Mouse (Mus musculus): ENCODE measurements at regions not wholly inside any gene's neighbourhood (a gene's known extent, or its start where the extent isn't known, plus 50 kb on each side); places are given as distances from the start of the nearest gene placed in this dataset.
"Not testable (repeated sequence)": the region's sequence is repeated elsewhere in the genome, so short reads cannot be mapped to it uniquely, and the experiment has no call there.

DNA sequence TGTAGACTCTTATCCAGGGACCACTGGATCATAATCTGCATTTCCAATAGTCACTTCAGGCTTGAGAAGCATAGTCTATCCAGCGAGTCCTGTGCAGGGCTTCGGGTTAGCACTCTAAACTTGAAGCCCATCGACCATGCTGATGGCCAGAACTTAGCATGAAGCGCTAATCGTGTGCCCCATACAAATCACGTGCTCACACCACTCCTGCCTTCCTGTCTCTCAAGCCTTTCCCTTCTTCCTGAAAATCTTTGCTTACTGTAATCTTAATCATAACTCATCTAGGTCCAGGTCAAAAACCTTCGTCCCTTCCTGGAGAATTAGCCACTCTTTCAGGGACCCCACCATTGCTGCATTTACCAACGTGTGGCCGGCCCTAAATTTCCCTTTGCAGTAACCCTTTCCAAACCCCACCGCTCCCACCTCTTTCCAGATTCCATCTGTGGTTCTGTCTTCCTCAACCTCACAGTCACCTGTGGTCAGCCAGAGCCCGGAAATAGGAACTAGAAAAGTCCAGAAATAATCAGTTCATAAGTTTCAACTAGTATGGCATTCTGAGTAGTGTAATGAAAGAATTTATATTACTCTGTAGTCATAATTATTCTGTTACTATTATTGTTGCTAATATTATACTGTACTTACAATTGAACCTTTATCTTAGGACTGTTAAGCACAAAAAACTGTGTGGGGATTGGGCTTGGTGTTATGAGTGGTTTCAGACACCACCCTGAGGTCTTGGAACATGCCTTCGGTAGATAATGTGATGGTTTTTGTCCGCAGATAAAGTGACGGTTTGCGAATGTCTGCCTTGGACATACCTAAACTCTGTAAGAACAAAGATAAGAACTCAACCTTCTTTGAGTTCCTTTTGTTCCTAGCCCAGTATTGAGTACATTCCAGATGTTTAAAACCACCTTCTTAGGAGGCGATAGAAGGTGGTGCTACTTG, 57.3 kb upstream of the Slc1a3 start:
- DNase-seq (ENCODE audit: low spot score in 2 of 2): no peak

DNA sequence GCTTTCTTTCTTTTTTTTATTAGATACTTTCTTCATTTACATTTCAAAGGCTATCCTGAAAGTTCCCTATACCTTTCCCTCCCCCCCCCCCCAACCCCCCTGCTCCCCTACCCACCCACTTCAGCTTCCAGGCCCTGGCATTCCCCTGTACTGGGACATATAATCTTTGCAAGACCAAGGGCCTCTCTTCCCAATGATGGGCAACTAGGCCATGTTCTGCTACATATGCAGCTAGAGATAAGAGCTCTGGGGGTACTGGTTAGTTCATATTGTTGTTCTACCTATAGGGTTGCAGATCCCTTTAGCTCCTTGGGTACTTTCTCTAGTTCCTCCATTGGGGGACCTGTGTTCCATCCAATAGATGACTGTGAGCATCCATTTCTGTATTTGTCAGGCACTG, 55.6 kb upstream of the Slc1a3 start:
- DNase-seq (ENCODE audit: low spot score in 2 of 2): not testable (repeated sequence)

DNA sequence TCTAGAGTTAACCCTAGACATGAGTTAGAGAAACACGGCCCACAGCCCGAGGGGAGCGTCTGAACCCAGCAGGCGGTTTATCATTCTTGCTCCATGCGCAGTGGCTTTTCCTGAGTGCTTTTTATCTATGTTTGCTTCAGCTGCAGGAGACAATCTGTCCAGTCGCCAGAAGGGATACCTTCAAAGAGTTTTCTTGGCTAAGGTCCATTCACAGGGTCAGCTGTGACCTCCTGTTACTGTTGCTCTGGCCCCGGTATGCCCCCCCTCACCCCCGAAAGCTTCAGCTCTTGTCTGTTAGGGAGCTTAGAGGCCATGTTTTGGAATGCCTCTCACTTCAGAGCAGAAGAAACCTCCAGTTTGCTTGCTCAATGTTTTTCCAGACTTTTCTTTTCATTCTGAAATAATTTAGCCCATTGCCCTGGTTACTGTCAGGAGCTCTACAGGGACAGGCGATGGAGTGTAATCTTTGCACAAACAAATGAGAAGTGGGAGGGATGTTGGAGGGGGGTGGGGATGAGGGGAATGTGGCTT, 51.2 kb upstream of the Slc1a3 start:
- no peak for DNase-seq (ENCODE audit: low spot score in 2 of 2)

DNA sequence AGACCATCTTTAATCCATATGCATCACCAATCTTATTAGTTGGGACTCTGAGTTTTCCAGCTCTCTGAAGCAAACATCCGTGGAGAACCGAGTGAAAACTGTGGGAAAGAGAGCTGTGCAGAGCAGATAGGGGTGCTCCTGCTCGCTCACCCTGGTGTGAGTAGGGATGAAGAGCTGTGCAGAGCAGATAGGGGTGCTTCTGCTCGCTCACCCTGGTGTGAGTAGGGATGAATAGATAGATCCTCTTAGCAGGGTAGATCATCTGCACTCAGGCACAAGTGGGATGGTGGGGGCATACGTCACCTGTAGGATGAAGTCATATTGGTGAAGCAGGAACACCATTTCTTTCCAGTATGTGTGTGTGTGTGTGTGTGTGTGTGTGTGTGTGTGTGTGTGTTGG, 50.6 kb upstream of the Slc1a3 start:
- no peak for DNase-seq (ENCODE audit: low spot score in 2 of 2)
